Mouse (Mus musculus) right cerebral cortex, adult 2 months (tissue): Measurements from ENCODE around the gene Stim2.

Experiments used
- DNase-seq, 2 experiments: peaks; one replicate each; pipeline ENCODE4 v3.0.0; 2021 to 2022; ENCODE audit warnings: low spot score in 2 of 2

Gene Stim2

DNA sequence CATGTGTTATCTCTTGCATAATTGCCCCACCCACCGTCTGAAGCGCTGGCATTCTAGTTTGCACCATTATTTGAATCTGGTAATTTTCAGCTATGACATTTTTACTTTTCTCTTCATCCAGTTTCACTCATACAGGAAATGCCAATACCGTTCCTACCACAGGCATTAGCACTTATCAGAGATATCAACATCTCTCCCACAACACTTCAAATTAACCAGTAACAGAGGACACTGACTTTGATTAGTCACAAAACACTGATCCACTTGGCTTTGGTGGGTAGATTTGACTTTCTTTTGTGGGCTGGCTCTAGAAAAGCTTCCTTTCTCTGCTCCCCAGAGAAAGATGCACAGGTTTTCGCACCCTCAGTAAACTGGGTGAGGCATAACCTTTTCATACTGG is 3.7 kb upstream of the Stim2 start:
- no peak for DNase-seq

DNA sequence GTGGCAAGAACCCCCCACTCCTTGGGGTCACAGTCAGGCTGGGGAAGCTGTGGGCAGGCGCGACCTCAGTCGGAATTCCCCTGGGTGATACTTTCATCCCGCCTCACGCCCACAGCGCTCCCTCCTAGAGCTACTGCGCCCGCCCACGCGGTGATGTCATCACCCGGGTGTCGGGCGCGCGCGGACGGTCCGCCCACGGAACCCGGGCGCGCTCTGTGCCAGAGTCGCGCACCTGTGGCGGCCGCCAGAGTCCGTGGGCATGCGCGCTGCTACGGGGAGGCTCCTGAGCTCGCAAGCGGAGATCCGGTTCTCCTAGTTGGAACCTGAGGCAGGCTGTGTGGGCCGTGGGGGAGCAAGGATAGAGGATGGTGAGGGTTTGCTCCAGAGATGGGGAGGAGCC is 3.0 kb upstream of the Stim2 start:
- DNase-seq = peak; percentile 81 to 90

DNA sequence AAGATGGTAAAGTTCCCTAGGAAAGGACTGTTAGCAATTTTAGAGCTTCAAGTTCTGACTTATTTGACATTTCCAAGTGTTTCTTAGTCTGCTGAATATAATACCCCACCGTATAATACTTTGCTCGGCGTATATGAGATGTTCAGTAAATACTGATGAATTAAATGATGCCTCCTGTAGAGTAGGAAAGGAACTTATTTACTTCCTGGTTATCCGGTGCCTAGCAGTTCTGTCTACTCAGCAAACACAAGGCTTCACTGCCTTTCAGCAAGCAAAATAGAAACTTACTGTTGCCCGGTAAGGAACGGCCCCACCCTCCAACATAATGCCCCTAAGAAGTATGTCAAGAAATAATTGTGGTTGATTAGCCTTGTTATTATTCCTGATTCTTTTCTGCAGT is 1.5 kb upstream of the Stim2 start:
- no peak for DNase-seq

DNA sequence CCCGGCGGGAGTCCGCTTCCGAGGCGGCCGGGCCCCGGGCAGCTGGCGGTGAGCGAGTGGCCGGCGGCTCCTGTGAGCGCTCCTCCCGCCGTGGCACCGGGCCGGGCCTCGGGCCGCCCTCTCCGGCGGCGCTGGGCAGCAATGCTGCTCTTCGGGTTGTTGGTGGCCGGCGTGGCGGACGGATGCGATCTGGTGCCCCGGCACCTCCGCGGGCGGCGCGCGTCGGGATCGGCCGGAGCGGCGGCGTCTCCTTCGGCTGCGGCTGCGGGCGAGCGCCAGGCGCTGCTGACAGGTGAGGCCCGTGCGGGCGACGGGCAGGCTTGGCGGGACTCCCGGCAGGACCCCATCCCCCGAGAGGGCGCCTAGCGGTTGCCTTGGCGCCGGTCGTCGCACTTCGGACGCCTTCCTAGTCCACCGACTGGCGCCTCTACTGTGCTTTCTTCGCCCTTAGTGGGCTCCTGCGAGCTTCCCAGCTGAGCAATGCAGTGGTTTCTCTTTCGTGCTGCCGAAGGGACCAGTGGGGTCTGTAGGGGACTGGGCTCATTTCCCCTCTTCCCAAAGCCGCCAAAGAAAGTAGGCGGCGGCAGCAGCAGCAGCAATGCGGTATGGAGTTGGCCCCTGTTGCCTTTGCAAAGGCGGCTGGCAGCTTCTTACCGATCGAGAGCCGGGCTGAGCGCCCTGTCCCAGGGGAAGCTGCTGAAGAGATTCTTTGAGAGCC is 603 bp downstream of the Stim2 start:
- DNase-seq = peak; percentile 53 to 67

DNA sequence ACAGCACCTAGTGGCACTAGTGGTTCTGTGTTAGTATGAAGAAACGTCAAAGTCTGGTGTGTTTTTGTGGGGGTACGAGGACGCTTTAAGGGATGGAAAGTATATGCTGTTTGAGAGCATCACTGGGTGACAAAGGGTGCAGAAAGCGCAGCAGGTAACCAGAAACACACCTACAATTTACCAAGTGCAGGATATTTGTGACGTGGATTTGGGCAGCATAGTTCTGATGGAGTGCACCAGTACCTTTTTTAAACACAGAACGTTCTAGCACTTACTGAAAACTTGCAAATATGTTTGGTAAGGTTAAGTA is 1.1 kb downstream of the Stim2 start:
- no peak for DNase-seq

DNA sequence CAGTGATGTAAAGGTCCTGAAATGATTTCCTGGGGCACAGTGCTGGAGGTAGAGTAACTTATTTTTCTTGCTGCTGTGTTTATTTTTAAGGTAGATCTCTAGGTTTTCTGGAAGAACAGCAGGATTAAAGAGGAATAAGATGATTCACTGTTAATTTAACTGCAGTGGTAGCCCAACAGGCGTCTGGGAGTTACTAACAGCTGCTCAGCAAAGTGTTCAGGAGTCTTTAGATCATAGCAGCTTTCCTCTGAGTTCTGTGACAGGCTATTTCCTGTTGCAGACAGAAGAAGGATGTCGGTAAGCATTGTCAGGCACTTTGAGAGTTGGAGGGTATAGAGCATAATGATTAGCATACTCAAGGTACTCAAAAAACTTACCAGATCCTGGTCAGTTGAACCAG is 1.5 kb downstream of the Stim2 start:
- DNase-seq = no peak

DNA sequence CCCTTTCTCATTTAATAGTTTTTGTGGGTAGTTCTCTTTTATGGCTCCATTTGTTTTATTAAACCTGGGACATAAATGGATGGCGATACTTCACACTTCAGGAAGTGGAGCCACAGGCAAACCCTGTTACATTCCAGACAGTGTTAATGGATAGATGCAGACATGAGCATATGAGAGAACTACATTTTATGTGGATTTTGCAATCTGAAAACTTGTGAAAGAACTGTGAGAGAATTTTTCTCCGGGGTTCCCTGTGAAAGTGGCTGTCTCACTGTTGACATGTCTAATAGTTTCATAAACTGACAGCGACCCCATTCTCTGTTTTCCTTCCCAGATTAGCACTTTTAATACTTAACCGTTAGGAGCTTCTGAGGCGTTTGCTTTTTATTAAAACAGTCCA is 2.7 kb downstream of the Stim2 start:
- DNase-seq = no peak

DNA sequence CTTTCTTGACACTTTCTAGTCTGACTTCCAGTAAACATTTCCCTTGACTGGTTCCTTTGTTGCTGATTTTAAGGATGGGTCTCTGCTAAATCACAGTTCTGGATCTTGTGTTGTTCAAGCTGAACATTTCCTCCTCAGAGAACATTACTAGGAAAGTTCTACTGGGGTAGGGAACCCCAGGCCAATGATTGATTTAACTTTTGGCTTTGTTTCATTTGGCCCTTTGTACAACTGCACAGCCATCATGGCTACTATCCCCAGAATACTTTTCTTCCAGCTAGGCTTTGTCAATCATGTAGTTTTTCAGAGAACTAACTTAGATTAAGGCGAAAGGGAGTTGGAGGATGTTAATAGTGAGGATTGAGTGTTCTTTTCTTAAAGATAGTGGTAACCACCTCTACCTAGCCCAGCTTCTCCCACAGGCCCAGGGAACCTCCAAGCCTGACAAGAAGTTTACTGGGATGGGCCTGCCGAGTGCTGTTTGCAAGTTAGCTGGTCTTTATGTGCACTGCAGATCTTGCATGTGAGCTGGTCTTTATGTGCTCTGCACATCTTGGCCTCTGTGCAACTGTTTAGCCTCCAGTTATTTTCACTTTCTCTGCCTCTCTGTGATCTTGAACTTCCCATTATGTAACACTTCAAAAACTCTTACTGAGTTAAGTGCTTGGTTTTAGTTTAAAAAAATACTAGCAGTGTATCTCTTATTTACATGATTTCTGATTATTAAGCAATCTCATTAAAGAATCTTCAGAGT is 7.0 kb downstream of the Stim2 start:
- DNase-seq = no peak

DNA sequence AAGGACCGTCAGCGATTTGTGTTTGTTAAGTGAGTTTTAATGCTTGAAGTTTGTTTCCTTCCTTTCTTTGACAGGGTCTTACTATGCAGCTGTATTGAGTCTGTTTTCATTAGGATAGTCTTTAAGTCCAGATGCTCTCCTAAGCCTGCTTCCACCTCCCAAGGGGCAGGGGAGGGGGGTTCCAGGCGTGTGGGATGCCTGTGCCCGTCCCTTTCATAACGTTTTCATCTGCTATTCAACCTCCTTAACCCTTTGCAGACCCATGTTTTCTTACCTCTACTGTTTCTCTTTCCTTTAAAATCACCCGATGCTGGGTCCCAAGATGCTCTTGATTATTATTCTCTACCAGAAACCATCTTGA is 7.5 kb downstream of the Stim2 start:
- no peak for DNase-seq

DNA sequence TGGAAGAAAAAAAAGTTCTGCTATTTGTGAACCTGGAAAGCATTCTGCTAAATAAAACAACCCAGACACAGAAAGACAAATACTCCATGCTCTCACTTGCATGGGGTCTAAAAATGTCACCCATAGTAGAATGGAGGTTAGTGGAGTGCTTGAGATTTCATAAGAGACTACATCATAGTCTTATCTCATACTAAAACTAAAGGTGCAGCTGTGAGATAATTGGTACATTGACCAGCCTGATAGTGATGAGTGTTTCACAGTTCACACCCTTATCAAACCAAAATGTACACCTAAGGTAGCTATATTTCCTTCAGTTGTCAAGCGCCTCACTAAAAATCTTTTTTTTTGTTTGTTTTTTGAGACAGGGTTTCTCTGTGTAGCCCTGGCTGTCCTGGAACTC is 8.5 kb downstream of the Stim2 start:
- no peak for DNase-seq

DNA sequence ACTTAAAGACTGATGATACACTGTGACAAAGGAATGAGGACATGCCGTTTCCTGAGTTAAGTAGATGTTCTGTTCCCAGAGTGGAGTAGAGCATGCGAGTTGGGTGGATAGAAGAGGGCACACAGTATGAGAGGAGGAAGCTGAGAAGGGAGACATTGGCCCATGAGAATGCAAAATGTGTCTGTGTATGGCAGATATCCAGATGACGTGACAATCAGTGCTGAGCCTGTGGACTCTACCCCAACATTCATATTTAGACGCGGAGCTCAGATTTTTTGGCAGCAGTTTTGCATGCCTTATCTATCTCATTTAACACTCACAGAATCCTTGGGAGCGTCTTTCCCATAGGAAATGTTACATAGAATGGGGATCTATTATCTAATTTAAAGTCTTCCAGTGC is 9.3 kb downstream of the Stim2 start:
- DNase-seq = no peak

DNA sequence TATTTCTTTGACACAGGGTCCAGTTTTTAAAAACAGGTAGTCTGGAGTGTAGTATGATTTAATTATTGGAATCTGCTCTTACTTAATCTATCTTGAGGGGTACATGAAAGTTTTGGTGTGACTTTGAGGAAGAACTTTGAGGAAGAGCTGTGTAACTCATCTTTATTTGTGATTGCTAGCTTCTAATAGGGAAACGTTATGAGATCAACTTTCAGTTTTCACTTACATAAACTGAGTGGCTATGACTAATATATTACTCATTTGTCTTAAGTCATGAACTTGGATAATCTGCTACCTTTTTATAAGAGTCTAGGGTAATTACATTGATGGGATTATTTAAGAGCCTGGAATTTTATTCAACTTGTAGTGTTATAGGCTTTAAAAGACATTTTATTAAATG is 15.0 kb downstream of the Stim2 start:
- DNase-seq = no peak

DNA sequence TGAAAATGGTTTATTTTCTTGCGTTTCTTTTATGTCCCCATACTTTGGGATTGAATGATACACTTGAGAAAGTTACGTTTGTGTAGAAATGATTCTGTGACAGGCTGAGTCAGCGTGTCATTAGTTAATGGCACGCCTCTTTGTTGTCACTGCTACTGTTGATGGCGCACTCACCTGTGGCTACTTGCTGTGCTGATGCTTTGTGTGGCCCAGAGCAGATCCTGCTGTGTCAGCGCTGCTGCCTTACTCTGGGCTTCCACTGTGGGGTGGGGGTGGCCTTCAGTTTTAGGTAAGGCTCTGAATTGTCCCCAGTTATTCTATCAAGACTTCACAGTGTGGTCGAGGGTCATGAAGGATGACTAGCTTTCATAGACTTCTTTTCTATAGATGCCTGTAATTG is 18.8 kb downstream of the Stim2 start:
- no peak for DNase-seq

DNA sequence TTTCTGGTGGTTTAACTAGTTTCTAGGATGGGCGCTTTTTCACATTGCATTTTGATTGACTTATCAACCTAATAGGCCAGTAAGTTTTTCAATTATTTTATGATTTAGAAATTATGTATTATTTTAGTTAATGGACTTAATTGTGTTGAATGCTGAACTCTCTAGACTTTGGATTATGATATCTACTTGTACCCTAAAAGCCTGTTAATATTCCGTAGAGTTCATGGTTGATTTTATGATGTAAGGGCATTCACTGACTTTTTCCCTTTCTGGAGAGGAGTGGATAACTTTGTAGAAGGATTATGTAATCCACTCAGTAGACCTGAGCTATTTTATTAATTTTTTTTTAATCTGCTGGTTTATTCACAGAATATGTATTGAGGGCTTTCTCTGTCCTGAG is 20.6 kb downstream of the Stim2 start:
- no peak for DNase-seq

DNA sequence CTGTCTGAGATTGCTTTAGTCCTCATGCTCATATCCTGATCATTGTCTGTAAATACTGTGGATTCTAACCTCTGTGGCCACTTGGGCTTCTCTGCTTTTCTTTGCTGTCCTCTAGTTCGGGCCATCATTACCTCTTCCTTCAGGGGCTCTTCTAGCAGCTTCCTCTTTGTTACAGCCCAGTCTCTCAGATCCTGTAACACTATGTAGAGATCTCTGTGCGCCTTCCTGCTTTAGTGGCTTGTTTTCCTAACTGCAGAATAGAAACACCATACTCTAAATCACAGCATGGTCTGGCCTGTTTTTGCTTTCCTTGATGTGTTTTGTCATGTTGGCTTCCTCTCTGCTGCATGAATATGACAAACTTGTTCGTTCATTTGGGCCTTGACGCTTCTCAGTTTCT is 21.2 kb downstream of the Stim2 start:
- DNase-seq = no peak

DNA sequence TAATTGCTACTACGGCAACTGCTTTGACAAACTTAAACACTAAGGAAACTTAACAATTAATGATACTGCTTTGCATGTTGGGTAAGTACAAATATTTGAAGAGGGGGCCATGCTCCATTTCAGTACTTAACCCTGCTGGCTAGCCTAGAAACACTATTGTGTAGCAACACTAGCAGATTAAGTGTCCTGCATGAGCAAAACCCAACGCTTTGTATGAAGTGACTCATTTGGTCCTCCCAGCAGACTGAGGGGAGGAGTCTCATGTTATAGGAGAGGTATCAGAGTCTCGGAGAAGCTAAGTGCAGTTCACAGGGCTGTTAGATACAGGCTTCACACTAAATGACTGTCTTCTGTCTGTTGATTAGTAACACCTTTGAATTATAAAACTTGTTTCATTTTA is 26.3 kb downstream of the Stim2 start:
- no peak for DNase-seq

DNA sequence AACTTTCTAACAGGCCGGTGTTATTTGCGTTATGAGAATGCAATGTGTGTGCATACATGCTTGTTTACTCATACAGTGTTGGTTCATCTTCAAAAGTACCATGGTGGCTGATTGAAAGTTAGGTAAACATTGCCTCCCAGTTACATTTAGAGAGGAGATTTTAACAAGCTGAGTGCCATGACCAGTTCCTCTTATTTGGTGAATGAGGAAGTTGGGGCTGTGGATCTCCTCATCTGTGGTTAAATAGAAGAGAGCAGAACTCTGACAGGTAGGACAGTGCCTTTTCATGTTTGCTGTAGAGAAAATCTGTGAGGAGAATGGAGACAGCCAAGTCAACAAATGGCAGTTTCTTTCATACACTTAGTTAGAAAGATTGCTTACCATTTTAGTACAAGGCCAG is 27.3 kb downstream of the Stim2 start:
- no peak for DNase-seq

DNA sequence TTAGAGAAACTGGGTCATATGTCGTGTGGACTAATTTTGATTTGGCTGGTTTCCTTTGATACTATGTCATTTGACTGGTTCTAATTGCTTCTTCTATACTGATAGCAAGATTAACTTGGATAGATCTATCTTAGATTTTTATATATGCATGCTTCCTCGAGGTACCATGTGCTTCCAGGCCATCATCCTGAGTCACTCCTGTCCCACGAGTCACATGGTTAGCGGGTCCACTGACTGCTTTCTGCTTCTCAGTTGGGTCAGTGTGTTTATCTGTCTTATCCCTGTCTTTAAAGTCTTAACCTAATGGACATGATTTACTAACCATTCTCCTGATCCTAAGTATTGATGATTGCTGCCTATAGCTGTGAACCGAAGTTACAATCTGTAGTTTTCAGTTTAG is 34.9 kb downstream of the Stim2 start:
- DNase-seq = no peak

DNA sequence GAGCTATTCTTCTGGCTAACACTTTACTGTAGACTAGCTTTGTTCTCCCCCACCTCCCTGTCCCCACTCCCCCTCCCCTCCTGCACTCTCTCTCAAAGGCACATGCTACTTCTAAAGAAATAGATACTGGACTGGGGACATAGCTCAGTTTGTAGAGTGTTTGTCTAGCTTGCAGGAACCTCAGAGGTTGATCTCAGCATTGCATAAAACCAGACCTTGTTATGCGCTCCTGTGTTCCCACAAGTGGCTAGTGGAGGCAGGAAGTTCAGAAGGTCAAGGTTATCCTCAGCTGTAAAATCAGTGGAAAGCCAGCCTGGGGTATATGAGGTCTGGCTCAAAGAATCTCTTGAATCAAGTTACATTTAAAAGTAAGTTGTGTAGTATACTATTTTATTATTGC is 36.4 kb downstream of the Stim2 start:
- DNase-seq = no peak

DNA sequence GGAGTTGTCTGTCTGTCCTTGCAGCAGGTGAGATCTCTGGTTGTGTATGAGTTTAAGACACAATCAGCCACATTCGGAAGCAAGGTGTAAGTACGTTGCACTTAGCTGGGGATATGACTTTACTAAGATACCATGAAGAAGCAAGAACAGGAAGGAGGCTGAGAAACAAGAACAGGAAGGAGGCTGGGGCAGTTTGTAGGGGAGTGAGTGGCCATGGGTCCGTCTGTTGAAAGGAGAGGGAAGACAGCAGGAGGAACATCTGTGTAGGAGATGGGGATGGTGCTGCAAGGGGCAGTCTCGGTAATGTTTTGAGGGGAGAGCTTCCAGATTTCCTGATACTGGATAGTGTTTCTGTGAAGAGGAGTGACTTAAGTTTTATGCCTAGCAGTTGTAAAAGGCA is 40.3 kb downstream of the Stim2 start:
- DNase-seq = no peak

DNA sequence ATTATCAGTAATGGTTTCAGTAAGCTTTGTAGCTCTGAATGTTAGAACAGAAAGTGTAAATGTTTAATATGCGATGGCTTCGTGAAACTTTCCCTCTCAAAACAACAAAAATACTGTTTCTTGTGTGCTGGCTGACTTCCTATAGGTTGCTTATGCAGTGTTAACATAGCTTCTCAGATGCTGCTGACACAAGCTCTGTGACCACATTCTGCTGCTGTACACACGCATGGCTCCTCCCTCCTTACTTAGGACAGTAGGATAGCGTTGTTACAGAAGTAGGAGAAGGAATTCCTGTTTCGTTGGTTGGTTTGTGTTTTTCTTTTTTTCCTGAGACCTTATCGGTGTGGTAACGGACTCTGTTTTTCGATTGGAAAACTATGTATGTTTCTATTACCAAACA is 42.2 kb downstream of the Stim2 start:
- DNase-seq = no peak

DNA sequence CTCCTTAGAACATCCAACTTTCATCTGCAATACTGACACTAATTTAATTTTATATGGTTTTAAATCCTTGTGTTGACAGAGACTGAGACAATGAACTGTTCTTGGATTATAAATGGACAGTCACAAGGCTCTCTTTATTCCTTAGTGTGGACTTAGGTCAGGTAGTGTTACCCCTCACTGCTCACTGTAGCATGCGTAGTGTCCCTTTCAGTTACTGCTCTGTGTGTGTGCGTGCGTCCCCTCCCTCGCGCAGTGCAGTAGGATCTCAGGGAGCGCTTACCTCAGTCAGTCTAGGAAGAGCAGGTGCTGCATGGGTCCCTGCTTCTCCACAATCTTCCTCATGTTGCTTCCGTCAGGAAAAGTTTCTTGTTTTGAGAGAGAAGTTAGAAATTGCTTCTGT is 43.7 kb downstream of the Stim2 start:
- no peak for DNase-seq

DNA sequence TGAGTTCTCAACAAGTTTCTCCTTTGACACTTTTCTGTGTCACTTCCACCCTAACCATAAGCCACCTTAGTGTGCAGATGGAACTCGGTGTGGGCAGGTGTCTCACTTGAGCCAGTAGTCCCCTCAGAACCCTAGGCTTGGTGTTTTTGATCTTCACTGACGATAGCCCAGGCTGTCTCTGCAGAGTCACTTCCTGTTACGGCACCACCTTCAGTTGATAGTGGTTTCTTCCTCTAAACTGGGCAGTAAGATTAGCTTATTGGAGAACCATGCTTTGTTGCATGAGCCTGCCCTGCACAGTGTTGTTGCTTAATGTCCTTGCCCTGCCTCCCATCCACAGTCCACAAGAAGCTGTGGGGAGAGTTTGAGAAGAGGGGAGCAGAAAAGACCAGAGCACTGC is 47.2 kb downstream of the Stim2 start:
- DNase-seq = no peak

DNA sequence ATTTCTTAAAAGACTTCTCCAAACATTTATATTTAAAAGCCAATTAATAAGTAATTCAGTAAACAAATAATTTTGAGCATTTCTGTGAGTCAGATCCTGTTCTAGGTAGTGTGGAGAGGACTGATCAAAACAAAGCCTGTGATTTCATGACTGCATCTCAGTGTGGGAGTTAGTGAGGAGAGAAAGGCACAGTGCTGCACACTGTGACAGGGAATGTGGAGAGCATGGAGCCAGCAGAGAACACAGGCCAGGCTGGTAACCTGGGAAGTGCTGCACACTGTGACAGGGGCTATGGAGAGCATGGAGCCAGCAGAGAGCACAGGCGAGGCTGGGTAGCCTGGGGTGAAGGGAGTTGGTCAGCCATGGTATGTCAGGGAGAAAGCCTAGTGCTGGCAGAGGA is 48.1 kb downstream of the Stim2 start:
- peak; percentile 14 to 26 for DNase-seq
